Mouse (Mus musculus): ENCODE results near the gene Atg9b. TPM values are rescaled to one million over a fixed set of nuclear protein-coding genes. Genes with fewer than 3 reads are reported as not detected.

Gene Atg9b
- total and polyA plus RNA-seq, 2 experiments = 0.09 to 0.35 TPM

DNA sequence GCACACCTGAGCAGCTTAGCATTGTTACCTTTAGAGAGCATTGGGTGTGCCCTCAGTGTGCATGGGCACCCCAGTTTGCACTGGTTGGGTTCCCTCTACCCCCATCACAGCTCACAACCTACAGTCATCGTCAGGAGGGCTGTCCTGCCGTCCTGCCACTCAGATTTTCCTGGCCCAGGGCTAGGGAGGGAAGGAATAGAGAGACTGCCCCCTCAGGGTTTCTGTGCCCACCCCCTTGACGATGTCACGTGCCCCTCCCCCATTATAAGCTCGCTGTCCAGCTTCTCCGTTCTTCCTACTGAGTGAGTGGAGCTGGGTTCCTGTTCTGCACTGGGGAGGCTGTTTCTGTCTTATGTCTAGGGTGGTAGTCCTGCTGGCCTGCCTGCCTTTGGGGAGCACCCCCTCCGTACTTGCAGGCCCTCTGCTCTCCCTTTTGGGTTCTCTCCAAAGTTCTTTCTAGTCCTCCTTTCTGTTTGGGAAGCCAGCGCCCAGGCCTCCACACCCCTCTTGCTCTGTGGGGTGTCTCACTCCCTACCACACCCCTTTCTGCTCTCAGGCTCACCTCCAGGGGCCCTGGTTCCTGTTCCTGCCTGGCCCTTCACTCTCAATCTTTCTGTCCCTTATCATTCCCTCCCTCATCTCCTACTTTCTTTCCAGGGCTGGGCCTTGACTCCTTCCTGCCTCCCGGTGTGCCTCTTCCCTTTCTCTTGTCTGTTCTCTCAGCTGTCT lies 34.8 kb upstream of the Atg9b start:
- Histone ChIP-seq H3K36me3 (ENCODE audit: control insufficient read depth, insufficient read depth, low read length) (peaks cover 4% of the 10 kb centered on the region; the same call in 1 of the 2 replicates), H3K79me2 (ENCODE audit: control insufficient read depth, insufficient read depth, low read length) (peaks cover 6% of the 10 kb centered on the region; the same call in 1 of the 2 replicates), H3K4me3 (ENCODE audit: insufficient read depth, low read depth, low read length) (no peak overlapping the region), H3K27ac (replicated peaks; ENCODE audit: insufficient read depth, low read depth, low read length) (no peak overlapping the region), H3K9ac (ENCODE audit: low read depth, low read length) (0 out of 2 replicates have a peak overlapping the region, but pooled peaks have one; percentile 8), H3K27me3 (ENCODE audit: control insufficient read depth, insufficient read depth, low read length) (no peaks in the 10 kb centered on the region), H3K4me1 (ENCODE audit: control insufficient read depth, insufficient read depth, low read length) (peaks cover 13% of the 10 kb centered on the region)
- TF ChIP-seq POLR2A (IDR thresholded peaks at IDR 0.05; ENCODE audit: extremely low read depth, insufficient read depth, low read length) (no peak), CTCF (IDR thresholded peaks at IDR 0.05; ENCODE audit: low read depth, low read length) (no peak)
- 40% methylated on average over 9 of the region's 9 CpGs for WGBS
- DNase-seq (ENCODE audit: extremely low read depth, low read depth, low spot score) = no peak

DNA sequence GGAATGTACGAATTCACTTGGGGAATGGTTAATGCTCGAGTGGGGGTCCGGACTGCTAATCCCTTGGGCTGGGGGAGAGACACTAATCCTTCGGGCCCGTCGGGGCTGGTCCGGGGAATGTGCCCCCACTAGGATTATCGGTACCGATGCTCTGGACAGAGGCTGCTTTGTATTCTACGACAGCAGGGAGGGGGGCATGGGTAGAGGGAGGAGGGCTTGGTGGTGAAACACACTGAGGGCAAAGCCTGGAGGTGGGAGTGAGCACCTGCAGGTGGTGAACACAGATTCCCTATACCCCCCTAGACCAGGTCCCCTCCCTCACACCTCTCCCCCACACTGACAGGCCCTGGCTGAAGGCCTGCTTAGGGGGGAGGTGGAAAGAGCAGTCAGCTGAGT lies 34.1 kb upstream of the Atg9b start:
- H3K4me3 ChIP-seq (ENCODE audit: insufficient read depth, low read depth, low read length) = 0 out of 2 replicates have a peak overlapping the region, but pooled peaks have one; percentile 76
- WGBS = 18% methylated on average over 10 of the region's 10 CpGs
- TF ChIP-seq POLR2A (IDR thresholded peaks at IDR 0.05; ENCODE audit: extremely low read depth, insufficient read depth, low read length) (no peak), CTCF (IDR thresholded peaks at IDR 0.05; ENCODE audit: low read depth, low read length) (no peak)
- no peak overlapping the region for H3K27ac ChIP-seq (replicated peaks; ENCODE audit: insufficient read depth, low read depth, low read length)
- H3K4me1 ChIP-seq (ENCODE audit: control insufficient read depth, insufficient read depth, low read length) = peaks cover 13% of the 10 kb centered on the region
- H3K79me2 ChIP-seq (ENCODE audit: control insufficient read depth, insufficient read depth, low read length) = peaks cover 6% of the 10 kb centered on the region; the same call in 1 of the 2 replicates
- H3K36me3 ChIP-seq (ENCODE audit: control insufficient read depth, insufficient read depth, low read length) = peaks cover 3% of the 10 kb centered on the region; the same call in 1 of the 2 replicates
- H3K27me3 ChIP-seq (ENCODE audit: control insufficient read depth, insufficient read depth, low read length) = no peaks in the 10 kb centered on the region
- no peak for DNase-seq (ENCODE audit: extremely low read depth, low read depth, low spot score)
- peak overlapping the region; percentile 95 for H3K9ac ChIP-seq (ENCODE audit: low read depth, low read length)

DNA sequence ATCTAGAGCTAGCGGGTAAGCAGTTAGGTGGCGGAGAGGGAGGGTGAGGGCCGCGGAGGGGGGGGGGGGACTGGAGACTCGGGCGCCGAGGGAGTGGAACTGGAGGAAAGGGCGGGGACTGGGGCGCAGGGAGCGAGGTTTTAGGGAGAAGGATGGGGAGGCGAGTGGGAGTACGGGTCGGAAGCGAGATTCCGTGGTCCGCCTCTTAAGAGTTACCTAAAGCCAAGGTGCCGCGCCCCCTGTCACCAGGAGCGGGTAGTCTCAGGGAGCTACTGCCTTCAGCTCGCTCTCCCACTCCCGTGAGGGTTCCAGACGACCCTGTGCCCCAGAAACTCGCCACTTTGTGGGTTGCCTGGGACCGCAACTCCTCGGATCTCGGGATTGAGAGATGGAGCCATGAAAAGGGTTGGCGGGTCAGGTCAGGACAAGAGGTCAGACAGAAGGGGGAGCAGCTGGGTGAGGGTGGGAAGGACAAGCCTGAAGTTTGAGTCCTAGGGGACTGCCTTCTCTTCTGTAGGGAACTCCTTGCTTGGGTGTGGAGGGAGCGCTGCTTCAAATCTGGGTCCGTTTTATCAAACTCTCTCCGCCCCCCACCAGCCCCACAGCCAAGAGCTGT lies 33.6 kb upstream of the Atg9b start:
- WGBS = 2% methylated on average over 25 of the region's 30 CpGs
- H3K4me1 ChIP-seq (ENCODE audit: control insufficient read depth, insufficient read depth, low read length) = peaks cover 13% of the 10 kb centered on the region
- H3K36me3 ChIP-seq (ENCODE audit: control insufficient read depth, insufficient read depth, low read length) = peaks cover 3% of the 10 kb centered on the region; the same call in 1 of the 2 replicates
- H3K9ac ChIP-seq (ENCODE audit: low read depth, low read length) = peak overlapping the region; percentile 95
- H3K27me3 ChIP-seq (ENCODE audit: control insufficient read depth, insufficient read depth, low read length) = no peaks in the 10 kb centered on the region
- TF ChIP-seq POLR2A (IDR thresholded peaks at IDR 0.05; ENCODE audit: extremely low read depth, insufficient read depth, low read length) = no peak
- TF ChIP-seq CTCF (IDR thresholded peaks at IDR 0.05; ENCODE audit: low read depth, low read length) = no peak
- peaks cover 6% of the 10 kb centered on the region; the same call in 1 of the 2 replicates for H3K79me2 ChIP-seq (ENCODE audit: control insufficient read depth, insufficient read depth, low read length)
- peak overlapping the region; percentile 76 for H3K4me3 ChIP-seq (ENCODE audit: insufficient read depth, low read depth, low read length)
- DNase-seq (ENCODE audit: extremely low read depth, low read depth, low spot score) = no peak
- peak overlapping the region; percentile 39; the same call in 1 of the 2 replicates for H3K27ac ChIP-seq (replicated peaks; ENCODE audit: insufficient read depth, low read depth, low read length)

DNA sequence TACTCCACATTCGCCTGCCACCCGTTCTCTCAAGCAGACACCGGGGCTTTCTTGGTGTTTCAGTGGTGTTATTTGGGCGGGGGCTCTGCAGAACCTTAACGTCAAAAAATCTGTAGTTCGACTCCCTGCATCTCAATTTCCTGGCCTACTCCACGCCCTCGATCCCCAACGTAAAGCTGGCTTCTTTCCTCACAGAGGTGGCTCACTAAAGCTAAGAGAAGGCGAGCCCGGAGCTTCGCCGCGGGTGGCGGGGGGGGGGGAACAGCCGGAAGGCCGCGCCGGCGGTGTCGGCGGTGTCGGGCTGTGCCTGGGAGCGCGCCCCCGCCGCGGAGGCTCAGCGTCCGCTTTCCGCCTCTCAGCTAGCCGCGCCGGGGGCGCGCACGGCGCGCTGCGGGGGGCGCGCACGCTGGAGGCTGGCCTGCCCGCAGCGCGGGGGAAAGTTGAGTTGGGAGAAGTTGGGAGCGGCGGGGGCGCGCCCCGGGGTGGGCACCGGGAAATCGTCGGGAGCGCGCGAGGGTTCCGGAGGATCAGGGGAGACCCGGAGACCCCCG lies 33.0 kb upstream of the Atg9b start:
- Histone ChIP-seq H3K79me2 (ENCODE audit: control insufficient read depth, insufficient read depth, low read length) (peaks cover 6% of the 10 kb centered on the region; the same call in 1 of the 2 replicates), H3K27me3 (ENCODE audit: control insufficient read depth, insufficient read depth, low read length) (no peaks in the 10 kb centered on the region), H3K4me1 (ENCODE audit: control insufficient read depth, insufficient read depth, low read length) (peaks cover 13% of the 10 kb centered on the region), H3K4me3 (ENCODE audit: insufficient read depth, low read depth, low read length) (peak overlapping the region; percentile 76), H3K27ac (replicated peaks; ENCODE audit: insufficient read depth, low read depth, low read length) (peak overlapping the region; percentile 87), H3K36me3 (ENCODE audit: control insufficient read depth, insufficient read depth, low read length) (no peaks in the 10 kb centered on the region), H3K9ac (ENCODE audit: low read depth, low read length) (peak overlapping the region; percentile 95)
- no peak for TF ChIP-seq CTCF (IDR thresholded peaks at IDR 0.05; ENCODE audit: low read depth, low read length)
- TF ChIP-seq POLR2A (IDR thresholded peaks at IDR 0.05; ENCODE audit: extremely low read depth, insufficient read depth, low read length) = peak; percentile 57; the same call in 1 of the 2 replicates
- DNase-seq (ENCODE audit: extremely low read depth, low read depth, low spot score) = peak; percentile 37
- WGBS = under 1% methylated on average over 56 of the region's 60 CpGs

DNA sequence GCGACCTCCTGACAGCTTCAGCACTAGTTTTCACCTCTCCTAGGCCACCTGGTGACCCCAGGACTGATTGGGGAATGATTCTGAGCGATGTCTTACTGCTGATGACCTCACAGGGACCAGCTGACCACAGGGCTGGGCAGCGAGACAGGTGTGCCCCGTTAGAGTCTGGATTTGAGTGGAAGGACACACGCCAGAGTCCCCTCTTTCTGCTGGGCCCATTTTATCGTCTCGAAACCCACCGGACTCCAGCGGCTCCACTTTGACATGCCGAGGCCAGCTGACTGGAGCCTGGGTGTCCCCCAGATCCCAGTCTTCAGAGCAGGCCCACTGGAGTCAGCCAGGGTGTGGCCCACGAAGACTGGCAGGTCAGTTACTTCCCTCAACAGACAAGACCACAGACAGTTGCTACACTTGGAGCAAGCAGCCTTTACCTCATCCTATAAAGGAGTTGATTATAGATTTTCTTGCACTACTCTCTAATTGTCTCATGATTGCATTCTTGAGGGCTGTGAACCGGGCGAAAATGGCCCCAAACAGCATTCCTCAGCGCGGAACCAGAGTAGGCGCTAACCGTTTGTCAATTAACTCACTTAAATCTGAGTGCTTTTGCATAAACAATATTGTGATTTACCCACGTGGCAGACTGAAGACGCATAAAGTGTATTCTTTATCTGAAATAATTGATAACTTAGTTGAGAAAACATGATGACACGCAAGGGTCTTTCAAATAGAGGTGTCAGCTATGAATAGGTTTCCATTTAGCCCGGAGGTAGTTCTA lies 32.2 kb upstream of the Atg9b start:
- peaks cover 13% of the 10 kb centered on the region for H3K4me1 ChIP-seq (ENCODE audit: control insufficient read depth, insufficient read depth, low read length)
- peak overlapping the region; percentile 76 for H3K4me3 ChIP-seq (ENCODE audit: insufficient read depth, low read depth, low read length)
- 8% methylated on average over 21 of the region's 21 CpGs for WGBS
- no peaks in the 10 kb centered on the region for H3K27me3 ChIP-seq (ENCODE audit: control insufficient read depth, insufficient read depth, low read length)
- peak overlapping the region; percentile 95 for H3K9ac ChIP-seq (ENCODE audit: low read depth, low read length)
- H3K79me2 ChIP-seq (ENCODE audit: control insufficient read depth, insufficient read depth, low read length) = peaks cover 6% of the 10 kb centered on the region; the same call in 1 of the 2 replicates
- TF ChIP-seq POLR2A (IDR thresholded peaks at IDR 0.05; ENCODE audit: extremely low read depth, insufficient read depth, low read length) = no peak
- no peak for TF ChIP-seq CTCF (IDR thresholded peaks at IDR 0.05; ENCODE audit: low read depth, low read length)
- DNase-seq (ENCODE audit: extremely low read depth, low read depth, low spot score) = peak; percentile 35
- peak overlapping the region; percentile 87 for H3K27ac ChIP-seq (replicated peaks; ENCODE audit: insufficient read depth, low read depth, low read length)
- H3K36me3 ChIP-seq (ENCODE audit: control insufficient read depth, insufficient read depth, low read length) = no peaks in the 10 kb centered on the region
